Mouse (Mus musculus) c-Kit-positive CD71-positive TER-119-negative erythroid progenitor cells, embryonic 14.5 days (primary cell): ENCODE data around the gene Agbl1.
"Not testable (repeated sequence)": the region's sequence is repeated elsewhere in the genome, so short reads cannot be mapped to it uniquely, and the experiment has no call there.

Experiments
- DNase-seq: peaks from one replicate; pipeline ENCODE4 v3.0.0-alpha.2; 2013; ENCODE audit warnings: low read depth

Gene Agbl1

DNA sequence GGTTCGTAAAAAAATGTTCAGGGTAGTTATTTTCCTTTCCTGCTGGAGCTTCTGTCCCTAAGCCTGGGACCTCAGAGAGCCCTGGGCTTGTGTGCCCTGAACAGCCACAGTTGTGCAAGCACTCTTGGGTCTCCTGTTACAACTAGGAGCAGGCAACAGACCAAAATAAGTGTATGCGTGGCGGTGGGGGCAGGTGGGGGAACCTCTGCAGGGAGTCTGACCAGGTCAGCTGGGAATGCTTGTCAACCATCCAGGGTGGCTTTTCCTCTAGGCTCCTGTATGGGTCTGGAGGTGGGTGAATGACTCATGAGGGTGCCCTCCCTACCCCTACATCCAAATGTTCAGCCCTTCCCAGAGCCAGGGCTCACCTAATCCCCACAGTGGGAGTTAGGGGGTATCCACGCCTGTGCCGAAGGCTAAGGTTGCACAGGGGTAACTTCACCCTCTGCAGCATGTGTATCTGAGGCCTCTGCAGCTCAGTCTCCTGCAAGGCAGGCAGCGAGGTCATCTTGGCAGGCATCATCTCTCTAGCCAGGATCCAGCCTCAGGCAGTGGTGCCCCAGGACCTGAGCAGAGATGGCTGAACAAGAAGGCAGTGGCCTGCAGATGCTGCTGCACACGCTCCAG is at the start of gene Agbl1:
Agbl1 (plus strand) TSS at position 577 of the 627 bp plus-strand sequence.
- DNase-seq, result no peak

DNA sequence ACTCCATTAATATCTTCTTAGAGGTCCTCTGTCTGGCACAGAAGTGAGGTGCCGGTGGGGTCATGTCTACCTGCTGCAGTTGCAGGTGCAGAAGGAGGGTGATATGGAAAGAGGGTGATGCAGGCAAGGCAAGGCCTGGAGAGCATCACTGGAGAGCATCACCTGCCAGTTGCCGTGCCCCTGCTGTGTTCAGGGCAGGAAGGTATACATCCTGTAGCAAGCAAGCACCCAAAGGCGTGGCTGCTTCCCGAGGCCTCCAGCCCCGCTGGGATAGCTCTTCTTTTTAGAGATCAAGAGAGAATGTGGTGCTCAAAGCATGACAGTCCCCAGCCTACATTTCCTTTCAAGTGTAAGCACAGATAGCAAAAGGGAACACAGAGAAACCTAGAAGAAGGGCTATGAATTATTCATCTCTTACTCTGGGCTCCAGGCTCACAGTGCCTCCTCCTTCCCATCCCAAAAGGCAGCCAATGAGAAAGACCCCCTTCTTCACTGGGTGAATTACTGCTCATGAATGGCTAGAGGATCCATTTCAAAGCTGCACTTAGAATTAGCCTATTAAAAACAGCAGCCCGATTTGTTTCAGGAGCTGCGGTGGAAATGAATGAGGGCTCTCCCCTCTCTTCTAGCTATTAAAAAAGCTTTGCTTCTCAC is 44.6 kb upstream of the Agbl1 start:
- no peak for DNase-seq

DNA sequence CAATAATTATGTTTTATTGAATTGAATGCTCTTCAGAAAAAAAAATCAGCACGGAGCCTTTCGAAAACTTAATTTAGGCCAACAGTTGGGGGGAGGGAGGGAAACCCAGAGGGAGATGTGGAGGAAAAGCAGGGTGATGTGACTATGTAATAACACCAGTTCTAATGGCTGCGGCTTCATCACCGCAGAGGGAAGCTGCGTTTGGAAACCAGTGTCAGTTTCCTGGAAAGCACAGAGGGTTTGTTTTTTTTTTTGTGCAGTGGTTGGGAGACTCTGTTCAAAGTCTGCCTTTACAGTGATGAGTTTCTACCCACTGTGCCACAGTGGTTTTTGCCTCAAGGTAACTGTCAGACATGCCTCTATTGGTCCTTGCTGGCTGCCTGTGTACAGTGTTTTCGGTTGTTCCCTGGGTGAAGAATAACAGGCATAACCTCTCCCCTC is 44.0 kb upstream of the Agbl1 start:
- DNase-seq, result no peak

DNA sequence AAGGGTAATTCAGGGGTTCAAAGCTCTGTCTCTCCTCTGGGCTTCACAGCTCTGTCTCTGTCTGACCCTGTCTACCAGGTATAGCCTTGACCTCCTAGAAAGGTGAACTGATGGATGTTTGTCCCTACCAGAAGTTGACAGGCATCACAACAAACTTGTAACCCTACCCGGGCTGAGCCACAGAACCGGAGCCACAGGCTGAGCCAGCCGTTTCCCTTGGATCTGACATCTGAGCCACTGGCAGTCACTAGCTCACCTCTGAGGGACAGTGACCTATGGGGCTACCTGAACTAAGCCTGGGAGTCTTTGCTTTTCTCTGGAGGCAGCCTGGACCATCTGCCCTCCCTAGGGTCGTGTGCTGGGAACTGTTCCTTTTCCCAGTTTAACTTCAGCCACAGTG is 11.1 kb upstream of the Agbl1 start:
- no peak for DNase-seq

DNA sequence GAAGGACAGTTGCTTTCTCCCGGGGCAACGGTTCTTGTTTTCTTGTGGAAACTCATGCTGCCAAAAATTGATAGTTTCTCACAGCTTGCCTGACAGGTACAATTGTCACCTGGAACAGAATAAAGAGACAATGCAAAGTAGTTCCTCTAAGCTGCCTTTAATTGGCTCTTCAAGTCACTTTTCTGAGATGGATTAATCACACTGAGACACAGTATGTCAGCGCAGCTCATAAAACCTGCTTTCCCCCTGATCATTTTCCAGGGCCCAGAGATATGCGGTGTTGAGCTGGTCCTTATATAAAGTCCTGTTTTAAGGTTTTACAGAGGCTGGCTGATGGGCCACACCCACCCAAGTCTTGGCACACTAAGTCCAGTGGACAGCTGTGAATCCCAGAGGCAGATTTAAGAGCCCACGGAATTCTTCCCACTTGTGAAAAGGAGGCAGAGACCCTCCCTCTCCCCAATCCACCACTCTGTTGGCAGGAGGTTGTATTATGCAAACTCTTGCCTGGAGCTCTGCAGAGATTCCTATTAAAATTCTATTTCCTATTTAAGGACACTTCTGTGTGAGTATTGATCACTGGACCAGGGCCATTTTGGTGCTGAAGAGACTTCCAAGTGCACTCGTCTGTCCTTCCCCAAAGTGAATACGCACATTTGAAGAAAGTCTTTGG is 9.8 kb upstream of the Agbl1 start:
- no peak for DNase-seq

DNA sequence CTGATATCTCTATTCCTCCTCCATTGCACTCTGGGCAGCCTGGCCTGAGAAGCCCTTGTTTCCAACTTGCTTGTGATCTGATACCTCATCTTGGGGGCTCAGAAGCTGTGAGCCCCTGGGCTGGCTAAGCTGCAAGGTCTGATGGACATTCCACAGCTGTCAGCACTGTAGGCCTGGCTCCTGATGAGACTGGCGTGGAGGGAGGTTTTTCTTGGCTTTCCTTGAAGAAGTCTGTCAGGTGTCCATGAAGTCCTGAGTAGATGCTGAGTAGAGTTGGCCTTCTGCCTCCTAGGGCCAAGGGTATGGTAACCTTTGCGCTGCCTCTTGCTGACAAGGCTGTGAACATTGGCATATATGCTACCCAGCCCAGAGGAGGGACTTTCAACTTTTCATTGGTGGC is 7.0 kb upstream of the Agbl1 start:
- no peak for DNase-seq

DNA sequence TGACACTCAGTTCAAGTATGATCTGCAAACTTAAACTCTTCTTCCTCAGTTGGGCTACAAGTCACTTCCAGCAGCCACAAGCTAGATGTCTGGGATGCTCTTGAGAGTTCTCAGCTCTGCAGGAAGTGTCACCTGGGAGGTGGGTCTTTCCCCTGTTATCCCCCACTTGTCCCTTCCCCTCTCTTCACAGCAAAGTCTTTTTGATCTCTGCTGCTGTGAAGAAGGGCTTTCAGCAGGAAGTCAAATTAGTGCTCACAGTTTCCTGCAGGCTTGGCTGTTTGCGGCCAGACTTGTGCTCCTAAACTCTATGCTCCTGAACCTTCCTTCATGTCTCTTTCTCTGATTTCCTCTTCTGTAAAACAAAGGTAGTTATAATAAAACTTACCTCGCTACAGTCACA is 806 bp upstream of the Agbl1 start:
- no peak for DNase-seq

DNA sequence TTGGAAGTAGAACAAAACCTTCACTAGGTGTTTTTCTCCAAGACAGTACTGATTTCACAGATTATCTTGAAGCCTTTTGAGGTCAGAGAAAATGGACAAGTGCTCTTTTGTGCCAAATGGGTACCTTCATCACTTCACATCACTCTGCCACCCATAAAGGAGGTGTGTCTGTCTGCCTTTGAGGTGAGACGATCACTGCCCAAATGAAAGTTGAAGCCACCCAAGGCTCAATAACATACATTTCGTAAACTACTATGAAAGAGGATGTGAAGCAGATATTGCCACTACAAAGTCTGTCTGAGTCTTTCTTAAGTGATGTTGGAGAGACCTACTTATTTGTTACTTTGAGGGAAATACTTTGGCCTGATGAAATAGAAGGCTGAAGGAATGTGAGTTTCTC is 4.6 kb downstream of the Agbl1 start:
- no peak for DNase-seq

DNA sequence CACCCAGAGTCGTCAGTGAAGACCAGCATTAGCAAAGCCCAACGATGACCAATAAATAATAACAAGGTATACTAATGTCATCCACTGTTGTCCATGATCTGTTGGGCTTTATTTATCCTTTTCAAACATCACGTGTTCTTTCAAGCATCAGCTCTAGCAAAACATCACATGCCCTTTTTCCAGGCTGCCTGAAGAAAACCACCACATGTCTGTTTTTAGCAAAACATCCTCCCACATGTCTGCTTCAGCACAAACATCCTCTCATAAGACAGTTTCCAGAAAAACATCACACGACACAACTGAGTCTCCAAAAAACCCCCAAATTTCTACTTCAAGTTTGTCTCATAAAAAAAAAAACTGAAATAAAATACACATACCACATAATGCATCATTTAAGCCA is 7.8 kb downstream of the Agbl1 start:
- DNase-seq, result no peak

DNA sequence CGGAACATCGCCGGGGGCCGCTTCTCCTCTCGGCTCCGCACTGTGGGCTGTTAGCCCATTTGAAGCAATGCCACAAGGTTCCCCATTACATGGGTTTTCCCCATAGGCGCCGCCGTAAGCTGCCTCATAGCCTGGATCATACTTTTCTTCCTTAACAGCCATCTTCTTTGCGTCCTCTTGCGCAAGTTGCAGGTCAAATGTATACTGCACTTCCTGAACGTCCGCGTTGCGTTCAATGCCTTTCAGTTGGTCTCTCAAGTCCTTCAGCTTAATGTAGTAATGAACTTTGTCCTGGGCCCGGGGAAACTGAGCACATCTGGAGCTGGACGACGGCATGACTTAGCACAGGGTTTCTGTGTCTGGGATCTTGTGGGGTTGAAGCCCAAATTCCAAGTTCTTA is 15.2 kb downstream of the Agbl1 start:
- not testable (repeated sequence) for DNase-seq

DNA sequence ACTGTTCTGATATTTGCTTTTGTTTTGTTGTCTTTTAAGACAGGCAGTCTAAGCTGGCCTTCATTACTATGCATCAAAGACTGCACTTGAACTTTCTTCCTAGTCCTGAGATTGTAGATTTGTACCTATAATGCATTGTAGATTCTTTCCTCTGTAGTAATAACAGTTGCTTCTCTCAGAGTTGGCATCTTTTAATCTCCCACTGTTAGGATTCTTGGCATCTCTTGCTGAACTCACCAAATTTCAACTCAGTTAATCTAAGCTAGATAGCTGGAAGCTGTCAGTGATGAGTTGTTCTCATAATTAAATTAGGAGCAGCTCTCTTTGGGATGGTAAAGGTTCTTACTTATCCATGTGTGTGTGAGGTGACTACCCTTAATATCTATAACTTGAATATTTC is 45.4 kb downstream of the Agbl1 start:
- DNase-seq, result no peak

DNA sequence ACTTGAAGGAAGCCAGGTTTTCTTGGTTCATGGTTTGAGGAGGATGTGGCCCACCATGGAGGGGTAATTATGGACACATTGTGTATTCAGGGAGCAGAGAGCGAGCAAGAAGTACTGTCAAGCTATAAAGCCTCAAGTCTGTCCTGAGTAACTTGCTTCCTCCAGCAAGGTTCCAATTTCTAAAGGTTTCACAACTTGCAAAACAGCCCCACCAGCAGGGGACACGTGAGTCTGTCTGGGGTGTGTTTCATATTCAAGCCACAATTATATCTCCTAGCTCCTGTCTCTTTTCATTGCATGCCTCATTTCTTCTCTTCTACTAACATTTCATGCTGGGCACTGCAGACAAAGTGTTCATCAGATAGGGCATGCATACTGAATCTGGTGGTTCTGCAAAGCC is 53.1 kb downstream of the Agbl1 start:
- DNase-seq, result no peak

DNA sequence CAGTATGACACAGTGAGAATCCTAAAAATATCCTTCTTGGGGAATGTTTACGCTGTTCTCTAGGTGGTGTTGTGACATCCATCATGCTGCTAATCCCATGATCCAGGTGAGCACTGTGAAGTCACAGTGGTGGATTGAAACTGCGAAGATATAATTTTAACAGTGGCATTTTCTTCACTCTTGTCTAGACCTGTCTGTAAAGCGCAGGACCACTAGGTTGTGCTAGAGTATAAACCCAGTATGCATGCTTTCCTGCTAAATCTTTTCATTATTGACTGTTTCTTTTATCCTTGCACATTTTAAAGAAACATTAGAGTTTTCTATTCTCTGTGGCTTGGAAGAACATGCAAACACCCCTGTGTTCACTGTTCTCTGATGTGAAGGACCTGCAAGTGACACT is 57.8 kb downstream of the Agbl1 start:
- DNase-seq, result no peak

DNA sequence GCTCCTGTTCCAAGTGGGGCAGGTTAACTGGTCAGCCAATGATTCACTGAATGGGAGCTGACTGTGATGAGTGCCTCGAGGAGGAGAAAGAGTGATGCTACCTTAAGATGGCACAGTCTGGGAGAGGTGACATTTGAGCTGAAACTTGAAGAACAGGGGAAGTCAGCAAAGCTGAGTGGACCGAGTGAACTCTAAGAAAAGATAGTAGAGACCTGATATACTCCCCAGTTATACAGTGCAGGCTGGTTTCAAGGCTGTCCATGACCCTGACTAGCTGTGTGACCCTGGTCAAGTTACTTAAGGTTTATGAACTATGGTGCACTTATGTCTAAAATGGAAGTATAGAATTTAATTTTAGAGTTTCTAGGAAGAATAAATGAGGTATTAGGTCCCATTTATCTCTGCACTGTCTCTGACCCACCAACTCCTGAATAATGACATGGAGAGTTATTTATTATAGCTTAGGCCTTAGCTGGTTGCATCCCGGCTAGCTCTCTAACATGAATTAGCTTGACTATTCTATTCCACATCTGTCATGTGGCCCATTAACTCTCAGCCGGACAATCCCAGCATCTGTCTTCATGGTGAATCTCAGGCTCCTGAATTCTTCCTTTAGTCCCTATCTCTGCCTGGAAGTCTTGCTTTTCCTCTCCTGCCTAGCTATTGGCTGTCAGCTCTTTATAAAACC is 92.3 kb downstream of the Agbl1 start:
- no peak for DNase-seq

DNA sequence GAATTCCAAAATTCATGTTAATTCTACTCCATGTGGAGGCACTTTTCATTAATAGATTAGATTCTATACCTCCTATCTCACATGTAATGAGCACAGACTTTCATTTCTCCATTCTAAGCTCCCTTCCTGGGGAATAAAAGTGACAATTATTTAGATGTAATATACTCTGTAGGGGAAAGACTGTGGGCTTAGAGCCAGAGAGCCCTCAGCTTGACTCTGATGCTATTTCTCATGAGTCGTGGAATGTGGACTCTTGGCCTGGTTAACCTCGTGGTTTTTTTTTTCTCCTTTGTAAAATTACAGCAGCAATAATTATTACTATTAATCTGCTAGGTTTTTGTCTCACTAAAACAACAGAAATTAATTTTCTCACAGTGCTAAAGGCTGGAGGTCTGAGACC is 96.4 kb downstream of the Agbl1 start:
- DNase-seq, result no peak

DNA sequence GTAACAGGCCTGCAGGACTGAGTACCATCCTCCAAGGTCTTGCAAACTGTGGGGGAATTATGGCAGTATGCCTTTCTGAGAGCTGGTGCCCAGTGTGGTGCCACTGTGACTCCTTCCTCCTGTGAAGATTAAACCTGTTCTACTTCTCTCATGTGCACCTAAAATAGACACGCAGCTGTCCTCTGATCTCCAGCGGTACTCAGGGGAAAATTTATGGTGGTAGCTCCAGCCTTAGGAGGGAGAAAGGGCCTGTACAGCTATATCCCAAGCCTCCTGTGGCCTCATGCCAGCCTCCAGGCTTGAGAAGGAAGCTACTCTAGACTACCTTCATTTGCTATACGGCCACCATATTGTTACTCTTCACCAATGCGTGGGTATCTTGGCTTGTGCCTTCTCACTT is 109.6 kb downstream of the Agbl1 start:
- no peak for DNase-seq

DNA sequence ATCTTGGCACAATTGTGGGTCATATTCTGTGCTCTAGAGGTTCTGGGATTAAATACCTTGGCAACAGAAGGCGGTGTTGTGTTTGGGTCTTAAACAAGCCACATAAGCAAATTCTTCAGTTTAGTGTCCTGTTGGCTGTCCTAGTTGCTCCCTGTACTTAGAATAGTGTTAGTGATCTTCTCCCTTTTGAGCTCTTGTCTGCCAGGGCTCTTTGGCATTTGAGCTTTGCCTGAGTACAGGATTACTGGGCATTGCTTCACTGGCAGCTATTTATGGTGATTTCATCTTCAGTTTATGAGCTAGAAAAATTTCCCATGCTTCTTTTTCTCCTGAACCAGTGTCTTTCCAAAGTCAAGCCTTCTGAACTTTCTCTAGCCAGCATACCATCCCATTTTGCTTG is 111.9 kb downstream of the Agbl1 start:
- no peak for DNase-seq

DNA sequence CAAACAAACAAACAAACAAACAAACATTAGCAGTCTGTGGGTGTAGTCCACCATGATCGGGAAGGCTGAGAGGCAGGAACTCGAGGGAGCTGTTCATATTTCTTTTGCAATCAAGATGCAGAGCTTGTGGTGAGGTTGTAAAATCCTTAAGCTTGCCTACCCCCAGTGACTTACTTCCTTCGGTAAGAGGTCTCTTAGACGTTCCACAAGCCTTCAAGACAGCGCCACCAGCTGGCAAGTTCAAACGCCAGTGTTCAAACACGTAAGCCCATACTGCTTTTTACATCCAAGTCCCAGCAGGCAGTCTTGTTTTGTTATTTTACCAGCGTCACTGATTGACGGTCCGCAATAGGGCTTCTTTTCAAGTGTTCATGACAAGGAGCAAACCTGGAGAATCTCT is 123.8 kb downstream of the Agbl1 start:
- no peak for DNase-seq

DNA sequence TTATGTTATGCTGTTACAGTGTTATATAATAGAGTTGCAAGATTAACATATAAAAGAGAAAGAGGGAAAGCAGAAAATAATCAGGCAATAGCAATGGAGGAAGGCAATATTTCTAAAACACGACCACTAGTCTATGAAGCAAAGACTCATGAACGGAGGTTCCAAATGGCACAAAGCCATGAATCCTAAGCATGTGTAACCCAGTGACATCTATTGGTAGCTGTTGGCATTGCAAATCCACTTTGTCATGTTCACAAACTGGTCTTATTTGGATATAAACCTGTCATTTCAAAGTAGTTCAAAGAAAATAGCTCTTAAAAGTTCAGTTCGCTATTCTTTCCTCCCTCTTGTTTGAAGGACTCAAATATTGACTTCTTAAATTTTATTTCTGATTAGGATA is 124.8 kb downstream of the Agbl1 start:
- no peak for DNase-seq

DNA sequence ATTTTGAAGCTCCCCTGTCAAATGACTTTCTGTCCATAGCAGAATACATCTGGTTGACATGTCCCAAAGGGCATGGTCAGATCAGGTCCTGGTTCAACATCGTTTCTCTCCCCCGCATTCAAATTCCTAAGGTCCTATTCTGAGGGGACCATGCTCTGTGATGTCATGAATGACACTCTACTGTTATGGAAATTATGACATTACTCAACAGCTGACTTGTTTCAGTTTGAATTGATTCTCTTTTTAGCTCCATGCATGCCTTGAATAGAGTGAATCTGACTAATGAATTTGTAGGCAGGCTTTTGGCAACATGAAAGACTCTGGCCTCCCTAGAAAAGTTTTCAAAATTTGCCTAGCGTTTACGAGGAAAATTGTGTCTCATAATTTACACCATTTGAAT is 141.6 kb downstream of the Agbl1 start:
- no peak for DNase-seq

DNA sequence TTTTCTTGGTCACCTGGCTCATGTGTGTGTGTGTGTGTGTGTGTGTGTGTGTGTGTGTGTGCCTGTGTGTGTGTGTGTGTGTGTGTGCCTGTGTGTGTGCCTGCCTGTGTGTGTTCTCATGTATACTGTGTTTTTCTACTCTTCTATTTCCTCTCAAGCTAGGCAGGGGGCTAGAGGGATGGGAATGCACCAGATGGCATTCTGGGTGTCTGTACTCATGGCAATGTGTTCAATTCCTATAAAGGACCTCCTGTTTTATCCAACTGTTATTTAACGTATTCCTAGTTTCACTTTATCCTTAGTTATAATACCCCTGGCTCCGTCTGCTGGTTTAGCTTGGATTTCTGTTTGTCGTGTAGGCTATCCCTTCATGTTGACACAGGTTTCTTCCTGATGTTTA is 149.8 kb downstream of the Agbl1 start:
- DNase-seq, result no peak

DNA sequence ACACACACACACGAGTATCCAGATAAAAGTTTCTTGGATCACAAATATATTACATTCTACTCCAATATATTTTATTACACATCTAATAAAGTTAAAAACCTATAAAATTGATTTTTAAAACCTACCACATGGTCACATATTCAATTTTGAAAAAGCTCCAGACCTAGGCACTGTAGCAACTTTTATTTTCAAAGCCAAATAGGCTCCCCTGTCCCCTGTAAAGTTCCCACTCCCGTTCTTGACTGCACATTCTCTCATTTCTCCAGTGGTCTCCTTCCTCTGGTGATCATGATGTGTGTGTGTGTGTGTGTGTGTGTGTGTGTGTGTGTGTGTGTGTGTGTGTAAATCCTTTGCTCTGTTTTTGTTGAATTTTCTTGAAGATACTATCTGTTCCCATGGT is 152.3 kb downstream of the Agbl1 start:
- DNase-seq, result no peak

DNA sequence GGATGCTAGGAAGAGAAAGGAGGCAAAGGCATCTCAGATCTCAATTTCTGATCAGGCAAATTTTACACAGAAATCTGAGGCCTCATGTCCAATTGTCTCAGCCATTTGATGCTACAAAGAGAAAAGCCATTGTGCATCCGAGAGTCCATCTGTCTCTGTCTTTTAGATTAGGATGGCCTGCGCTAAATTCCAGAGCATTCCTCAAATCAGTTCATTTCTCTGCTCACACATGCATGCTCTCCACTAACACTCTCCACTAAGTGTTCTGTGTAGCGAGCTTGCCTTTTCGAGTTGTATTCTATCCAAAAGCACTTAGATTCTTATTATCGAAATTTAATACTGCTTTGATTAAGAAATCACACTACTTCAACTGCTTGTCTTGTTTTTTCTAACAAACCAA is 159.6 kb downstream of the Agbl1 start:
- DNase-seq, result no peak
